Mouse (Mus musculus) retina, postnatal 7 days (tissue): ENCODE data around the gene Ect2.

Experiments used
- DNase-seq: peaks from one replicate; pipeline ENCODE4 v3.0.0-alpha.2; 2012; ENCODE audit warnings: low read depth, low spot score

The Ect2 gene

GRCm38 (mm10) chr3:27070340-27070739, 83.3 kb downstream of the Ect2 start:
- no peak for DNase-seq

- no peak for DNase-seq
Observed at GRCm38 (mm10) chr3:27067206-27067605, 86.5 kb downstream of the Ect2 start.

- no peak for DNase-seq
Observed at GRCm38 (mm10) chr3:27064886-27065285, 88.8 kb downstream of the Ect2 start.

GRCm38 (mm10) chr3:27063399-27064260, 90.0 kb downstream of the Ect2 start:
- DNase-seq: no peak

GRCm38 (mm10) chr3:27060441-27060840, 93.2 kb downstream of the Ect2 start:
- DNase-seq: no peak

GRCm38 (mm10) chr3:27059529-27060322, 94.0 kb downstream of the Ect2 start:
- DNase-seq: no peak

GRCm38 (mm10) chr3:27055471-27055870, 98.2 kb downstream of the Ect2 start:
- DNase-seq: no peak

- DNase-seq: no peak
Observed at GRCm38 (mm10) chr3:27054766-27055165, 98.9 kb downstream of the Ect2 start.
